Mouse (Mus musculus): ENCODE results near the gene Slfn8. TPM values are rescaled to one million over a fixed set of nuclear protein-coding genes. Genes with fewer than 3 reads are reported as not detected.
"Not testable (repeated sequence)": the region's sequence is repeated elsewhere in the genome, so short reads cannot be mapped to it uniquely, and the experiment has no call there.

Gene Slfn8
- polyA plus RNA-seq, 1 experiment from 2014 or later: 0.19 TPM

GRCm38 (mm10) chr11:82983193-82983592 lies 37.4 kb downstream of the Slfn8 start:
- H3K36me3 ChIP-seq: peaks cover 44% of the 10 kb centered on the region

GRCm38 (mm10) chr11:82982409-82982808 lies 38.2 kb downstream of the Slfn8 start:
- H3K4me1 ChIP-seq; H3K27me3 ChIP-seq (ENCODE audit: low read depth, poor library complexity, severe bottlenecking); H3K27ac ChIP-seq (replicated peaks); H3K4me3 ChIP-seq; H3K9me3 ChIP-seq (replicated peaks); DNase-seq (ENCODE audit: low spot score): not testable (repeated sequence)
- peaks cover 44% of the 10 kb centered on the region for H3K36me3 ChIP-seq
- WGBS: 86% methylated on average over 2 of the region's 2 CpGs

More at GRCm38 (mm10) chr11:82983193-82983592, 37.4 kb downstream of the Slfn8 start:
- Histone ChIP-seq H3K27ac (replicated peaks) (no peak overlapping the region), H3K27me3 (ENCODE audit: low read depth, poor library complexity, severe bottlenecking) (no peaks in the 10 kb centered on the region), H3K9me3 (replicated peaks) (no peaks in the 10 kb centered on the region), H3K4me3 (no peak overlapping the region), H3K4me1 (no peaks in the 10 kb centered on the region)
- 84% methylated on average over 17 of the region's 17 CpGs for WGBS
- no peak for DNase-seq (ENCODE audit: low spot score)

- WGBS: 56% methylated on average over 5 of the region's 5 CpGs
- no peak overlapping the region for H3K4me3 ChIP-seq
- peaks cover 15% of the 10 kb centered on the region for H3K4me1 ChIP-seq
- no peaks in the 10 kb centered on the region; the same call in 1 of the 2 replicates for H3K36me3 ChIP-seq
- no peak for DNase-seq (ENCODE audit: low spot score)
- H3K27me3 ChIP-seq (ENCODE audit: low read depth, poor library complexity, severe bottlenecking): peaks cover 15% of the 10 kb centered on the region; the same call in 1 of the 2 replicates
- no peak overlapping the region for H3K27ac ChIP-seq (replicated peaks)
- H3K9me3 ChIP-seq (replicated peaks): no peaks in the 10 kb centered on the region
Observed at GRCm38 (mm10) chr11:82973916-82974315, 46.7 kb downstream of the Slfn8 start.

- no peak overlapping the region; the same call in 1 of the 2 replicates for H3K4me3 ChIP-seq
- WGBS: 71% methylated on average over 10 of the region's 11 CpGs
- H3K4me1 ChIP-seq: peaks cover 15% of the 10 kb centered on the region
Observed at GRCm38 (mm10) chr11:82971590-82971974, 49.0 kb downstream of the Slfn8 start.

GRCm38 (mm10) chr11:82970712-82971589 lies 49.7 kb downstream of the Slfn8 start:
- DNase-seq (ENCODE audit: low spot score): peak; percentile 69
- Histone ChIP-seq H3K4me1 (peaks cover 15% of the 10 kb centered on the region), H3K4me3 (peak overlapping the region; percentile 45), H3K36me3 (no peaks in the 10 kb centered on the region), H3K9me3 (replicated peaks) (no peaks in the 10 kb centered on the region), H3K27ac (replicated peaks) (peak overlapping the region; percentile 63), H3K27me3 (ENCODE audit: low read depth, poor library complexity, severe bottlenecking) (peaks cover 15% of the 10 kb centered on the region; the same call in 1 of the 2 replicates)
- WGBS: 12% methylated on average over 31 of the region's 31 CpGs

More at GRCm38 (mm10) chr11:82971590-82971974, 49.0 kb downstream of the Slfn8 start:
- Histone ChIP-seq H3K27me3 (ENCODE audit: low read depth, poor library complexity, severe bottlenecking) (peaks cover 15% of the 10 kb centered on the region; the same call in 1 of the 2 replicates), H3K36me3 (no peaks in the 10 kb centered on the region), H3K9me3 (replicated peaks) (no peaks in the 10 kb centered on the region), H3K27ac (replicated peaks) (peak overlapping the region; percentile 63; the same call in 1 of the 2 replicates)
- DNase-seq (ENCODE audit: low spot score): no peak

GRCm38 (mm10) chr11:82962215-82962614 lies 58.4 kb downstream of the Slfn8 start:
- Histone ChIP-seq H3K9me3 (replicated peaks) (no peaks in the 10 kb centered on the region), H3K36me3 (no peaks in the 10 kb centered on the region), H3K4me1 (no peaks in the 10 kb centered on the region), H3K4me3 (no peak overlapping the region), H3K27me3 (ENCODE audit: low read depth, poor library complexity, severe bottlenecking) (no peaks in the 10 kb centered on the region), H3K27ac (replicated peaks) (no peak overlapping the region)
- no peak for DNase-seq (ENCODE audit: low spot score)
- 91% methylated on average over 8 of the region's 8 CpGs for WGBS

GRCm38 (mm10) chr11:82961743-82962142 lies 58.9 kb downstream of the Slfn8 start:
- H3K27me3 ChIP-seq (ENCODE audit: low read depth, poor library complexity, severe bottlenecking): no peaks in the 10 kb centered on the region
- H3K36me3 ChIP-seq: no peaks in the 10 kb centered on the region
- WGBS: 69% methylated on average over 2 of the region's 2 CpGs
- DNase-seq (ENCODE audit: low spot score): no peak
- H3K27ac ChIP-seq (replicated peaks): no peak overlapping the region
- no peaks in the 10 kb centered on the region for H3K4me1 ChIP-seq
- H3K4me3 ChIP-seq: no peak overlapping the region
- no peaks in the 10 kb centered on the region for H3K9me3 ChIP-seq (replicated peaks)

GRCm38 (mm10) chr11:82959613-82960012 lies 61.0 kb downstream of the Slfn8 start:
- no peak overlapping the region for H3K27ac ChIP-seq (replicated peaks)
- 22% methylated on average over 4 of the region's 4 CpGs for WGBS
- DNase-seq (ENCODE audit: low spot score): no peak
- no peaks in the 10 kb centered on the region for H3K36me3 ChIP-seq
- no peaks in the 10 kb centered on the region for H3K9me3 ChIP-seq (replicated peaks)
- no peaks in the 10 kb centered on the region for H3K4me1 ChIP-seq
- no peaks in the 10 kb centered on the region for H3K27me3 ChIP-seq (ENCODE audit: low read depth, poor library complexity, severe bottlenecking)
- H3K4me3 ChIP-seq: no peak overlapping the region

GRCm38 (mm10) chr11:82956925-82957324 lies 63.7 kb downstream of the Slfn8 start:
- WGBS: 88% methylated on average over 10 of the region's 10 CpGs
- Histone ChIP-seq H3K27ac (replicated peaks) (no peak overlapping the region), H3K36me3 (no peaks in the 10 kb centered on the region), H3K27me3 (ENCODE audit: low read depth, poor library complexity, severe bottlenecking) (peaks cover 21% of the 10 kb centered on the region), H3K4me3 (no peak overlapping the region), H3K4me1 (peaks cover 4% of the 10 kb centered on the region; the same call in 1 of the 2 replicates), H3K9me3 (replicated peaks) (no peaks in the 10 kb centered on the region)
- no peak for DNase-seq (ENCODE audit: low spot score)

GRCm38 (mm10) chr11:82954631-82955030 lies 66.0 kb downstream of the Slfn8 start:
- Histone ChIP-seq H3K4me1 (peaks cover 11% of the 10 kb centered on the region), H3K27me3 (ENCODE audit: low read depth, poor library complexity, severe bottlenecking) (peaks cover 44% of the 10 kb centered on the region), H3K27ac (replicated peaks) (no peak overlapping the region), H3K36me3 (no peaks in the 10 kb centered on the region), H3K4me3 (no peak overlapping the region), H3K9me3 (replicated peaks) (no peaks in the 10 kb centered on the region)
- WGBS: 84% methylated on average over 6 of the region's 6 CpGs
- DNase-seq (ENCODE audit: low spot score): no peak

GRCm38 (mm10) chr11:82952612-82953542 lies 67.7 kb downstream of the Slfn8 start:
- no peaks in the 10 kb centered on the region for H3K36me3 ChIP-seq
- 73% methylated on average over 9 of the region's 9 CpGs for WGBS
- no peak for DNase-seq (ENCODE audit: low spot score)
- peaks cover 56% of the 10 kb centered on the region for H3K27me3 ChIP-seq (ENCODE audit: low read depth, poor library complexity, severe bottlenecking)
- H3K9me3 ChIP-seq (replicated peaks): no peaks in the 10 kb centered on the region
- no peak overlapping the region for H3K4me3 ChIP-seq
- H3K4me1 ChIP-seq: peaks cover 11% of the 10 kb centered on the region
- no peak overlapping the region for H3K27ac ChIP-seq (replicated peaks)
